Mouse (Mus musculus) mature B cell (primary cell): ENCODE results near the gene Gjd3.
"Not testable (repeated sequence)": the region's sequence is repeated elsewhere in the genome, so short reads cannot be mapped to it uniquely, and the experiment has no call there.

ENCODE experiments used
- in situ Hi-C: fragments of 300-500 bp; cut with MboI; formaldehyde crosslinking; loops from 2 replicates; pipeline ENCODE4 v1.14.3; 2019

Gjd3 gene

GRCm38 (mm10) chr11:98933847-98934246, 49.0 kb downstream of the Gjd3 start:
- in situ Hi-C loops = not testable (repeated sequence)

DNA sequence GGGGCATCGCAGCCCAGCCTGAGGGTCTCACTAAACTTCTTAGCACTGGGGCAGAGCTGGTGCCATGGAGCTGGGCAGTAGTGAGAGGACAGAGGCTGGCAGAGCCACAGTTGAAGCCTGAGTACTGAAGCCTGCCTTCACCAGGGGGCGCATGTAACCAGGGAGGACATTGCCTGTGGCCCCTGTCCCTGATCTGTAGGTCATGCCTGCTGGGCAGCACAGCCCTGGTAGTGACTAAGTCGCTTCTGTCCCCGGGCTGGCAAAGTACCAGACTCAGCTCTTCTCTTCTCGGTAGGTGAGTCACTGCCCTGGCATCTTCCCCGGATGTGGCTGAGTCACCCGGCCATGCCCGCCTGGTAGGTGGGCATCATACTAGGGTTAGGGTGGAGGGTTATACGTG, 49.7 kb downstream of the Gjd3 start:
- in situ Hi-C loops = no loop called here

GRCm38 (mm10) chr11:98932293-98933091, 50.3 kb downstream of the Gjd3 start:
- in situ Hi-C loops = no loop called here
